Mouse (Mus musculus): ENCODE results near the gene Fam135a. TPM values are rescaled to one million over a fixed set of nuclear protein-coding genes. Genes with fewer than 3 reads are reported as not detected.

The Fam135a gene
- polyA plus RNA-seq, 2 experiments: 30.3 to 50.8 TPM

- Histone ChIP-seq H3K27ac (replicated peaks; ENCODE audit: low read depth, low read length) (no peak overlapping the region), H3K27me3 (ENCODE audit: control insufficient read depth, insufficient read depth, low read length) (no peaks in the 10 kb centered on the region), H3K4me3 (replicated peaks; ENCODE audit: low read length) (no peak overlapping the region), H3K36me3 (ENCODE audit: control insufficient read depth, insufficient read depth, low read length) (no peaks in the 10 kb centered on the region), H3K4me1 (ENCODE audit: control insufficient read depth, insufficient read depth, low read length) (no peaks in the 10 kb centered on the region), H3K9ac (ENCODE audit: low read depth, low read length, severe bottlenecking) (no peak overlapping the region), H3K4me2 (replicated peaks; ENCODE audit: low read depth, low read length, severe bottlenecking) (no peak overlapping the region), H3K9me3 (ENCODE audit: control insufficient read depth, low read length) (no peaks in the 10 kb centered on the region)
- no peak for TF ChIP-seq POLR2A (IDR thresholded peaks at IDR 0.05; ENCODE audit: borderline replicate concordance, extremely low read depth, insufficient read depth, insufficient read length)
- 40% methylated on average over 19 of the region's 19 CpGs for WGBS
- DNase-seq (ENCODE audit: low spot score) (no peak), ATAC-seq (ENCODE audit: low FRiP score, low read depth) (no peak)
Observed at GRCm38 (mm10) chr1:24133853-24134252, 33.7 kb upstream of the Fam135a start.

GRCm38 (mm10) chr1:24127866-24128265 lies 27.7 kb upstream of the Fam135a start:
- no peaks in the 10 kb centered on the region for H3K9me3 ChIP-seq (ENCODE audit: control insufficient read depth, low read length)
- H3K27me3 ChIP-seq (ENCODE audit: control insufficient read depth, insufficient read depth, low read length): no peaks in the 10 kb centered on the region
- H3K4me1 ChIP-seq (ENCODE audit: control insufficient read depth, insufficient read depth, low read length): no peaks in the 10 kb centered on the region
- ATAC-seq (ENCODE audit: low FRiP score, low read depth) (no peak), DNase-seq (ENCODE audit: low spot score) (no peak)
- no peak overlapping the region for H3K9ac ChIP-seq (ENCODE audit: low read depth, low read length, severe bottlenecking)
- H3K27ac ChIP-seq (replicated peaks; ENCODE audit: low read depth, low read length): no peak overlapping the region
- 65% methylated on average over 6 of the region's 6 CpGs for WGBS
- no peak overlapping the region for H3K4me3 ChIP-seq (replicated peaks; ENCODE audit: low read length)
- no peak for TF ChIP-seq POLR2A (IDR thresholded peaks at IDR 0.05; ENCODE audit: borderline replicate concordance, extremely low read depth, insufficient read depth, insufficient read length)
- H3K36me3 ChIP-seq (ENCODE audit: control insufficient read depth, insufficient read depth, low read length): no peaks in the 10 kb centered on the region
- no peak overlapping the region for H3K4me2 ChIP-seq (replicated peaks; ENCODE audit: low read depth, low read length, severe bottlenecking)

- DNase-seq (ENCODE audit: low spot score) (no peak), ATAC-seq (ENCODE audit: low FRiP score, low read depth) (no peak)
- no peak overlapping the region for H3K9ac ChIP-seq (ENCODE audit: low read depth, low read length, severe bottlenecking)
- no peaks in the 10 kb centered on the region for H3K36me3 ChIP-seq (ENCODE audit: control insufficient read depth, insufficient read depth, low read length)
- H3K9me3 ChIP-seq (ENCODE audit: control insufficient read depth, low read length): no peaks in the 10 kb centered on the region
- H3K27me3 ChIP-seq (ENCODE audit: control insufficient read depth, insufficient read depth, low read length): no peaks in the 10 kb centered on the region
- no peak overlapping the region for H3K27ac ChIP-seq (replicated peaks; ENCODE audit: low read depth, low read length)
- no peak overlapping the region for H3K4me3 ChIP-seq (replicated peaks; ENCODE audit: low read length)
- 78% methylated on average over 3 of the region's 3 CpGs for WGBS
- no peak overlapping the region for H3K4me2 ChIP-seq (replicated peaks; ENCODE audit: low read depth, low read length, severe bottlenecking)
- no peak for TF ChIP-seq POLR2A (IDR thresholded peaks at IDR 0.05; ENCODE audit: borderline replicate concordance, extremely low read depth, insufficient read depth, insufficient read length)
- no peaks in the 10 kb centered on the region for H3K4me1 ChIP-seq (ENCODE audit: control insufficient read depth, insufficient read depth, low read length)
Observed at GRCm38 (mm10) chr1:24124610-24125009, 24.5 kb upstream of the Fam135a start.

- Histone ChIP-seq H3K4me2 (replicated peaks; ENCODE audit: low read depth, low read length, severe bottlenecking) (no peak overlapping the region), H3K27ac (replicated peaks; ENCODE audit: low read depth, low read length) (no peak overlapping the region), H3K9me3 (ENCODE audit: control insufficient read depth, low read length) (no peaks in the 10 kb centered on the region), H3K9ac (ENCODE audit: low read depth, low read length, severe bottlenecking) (no peak overlapping the region), H3K4me3 (replicated peaks; ENCODE audit: low read length) (no peak overlapping the region), H3K27me3 (ENCODE audit: control insufficient read depth, insufficient read depth, low read length) (no peaks in the 10 kb centered on the region), H3K4me1 (ENCODE audit: control insufficient read depth, insufficient read depth, low read length) (no peaks in the 10 kb centered on the region), H3K36me3 (ENCODE audit: control insufficient read depth, insufficient read depth, low read length) (no peaks in the 10 kb centered on the region)
- ATAC-seq (ENCODE audit: low FRiP score, low read depth) (no peak), DNase-seq (ENCODE audit: low spot score) (no peak)
- no peak for TF ChIP-seq POLR2A (IDR thresholded peaks at IDR 0.05; ENCODE audit: borderline replicate concordance, extremely low read depth, insufficient read depth, insufficient read length)
- 89% methylated on average over 1 of the region's 1 CpGs for WGBS
Observed at GRCm38 (mm10) chr1:24122582-24122981, 22.4 kb upstream of the Fam135a start.

GRCm38 (mm10) chr1:24107971-24108773 lies 8.0 kb upstream of the Fam135a start:
- H3K36me3 ChIP-seq (ENCODE audit: control insufficient read depth, insufficient read depth, low read length): no peaks in the 10 kb centered on the region
- no peak overlapping the region for H3K4me2 ChIP-seq (replicated peaks; ENCODE audit: low read depth, low read length, severe bottlenecking)
- DNase-seq (ENCODE audit: low spot score) (peak; percentile 17), ATAC-seq (ENCODE audit: low FRiP score, low read depth) (no peak)
- H3K4me1 ChIP-seq (ENCODE audit: control insufficient read depth, insufficient read depth, low read length): peaks cover 4% of the 10 kb centered on the region
- no peak overlapping the region for H3K9ac ChIP-seq (ENCODE audit: low read depth, low read length, severe bottlenecking)
- H3K27ac ChIP-seq (replicated peaks; ENCODE audit: low read depth, low read length): no peak overlapping the region
- WGBS: 27% methylated on average over 10 of the region's 10 CpGs
- H3K9me3 ChIP-seq (ENCODE audit: control insufficient read depth, low read length): no peaks in the 10 kb centered on the region
- TF ChIP-seq POLR2A (IDR thresholded peaks at IDR 0.05; ENCODE audit: borderline replicate concordance, extremely low read depth, insufficient read depth, insufficient read length): no peak
- no peaks in the 10 kb centered on the region for H3K27me3 ChIP-seq (ENCODE audit: control insufficient read depth, insufficient read depth, low read length)
- H3K4me3 ChIP-seq (replicated peaks; ENCODE audit: low read length): no peak overlapping the region

Measured in limb, embryonic 14.5 days (tissue).